Comparison of ENCODE assay signal across 24 mouse cellular contexts in genomic region chr15:103128056-103128833, GRCm38 (mm10). TPM values are rescaled to one million over a fixed set of nuclear protein-coding genes. Genes with fewer than 3 reads are reported as not detected.
DNase-seq lines count a peak whose midpoint lies in the region; ATAC-seq lines count a peak whose summit lies in the region.
"Had no signal": no experiment of that assay in that cellular context is flagged by ENCODE, and none has a peak within 500 bp of the region (broad histone marks: within the 10 kb centered on the region; RNA-seq: fewer than 3 reads in every experiment).

No protein-coding gene starts in this region.

- peak overlapping the region; percentile 54 for H3K27ac ChIP-seq in neural tube, embryonic 13.5 days (replicated peaks)
- H3K27ac ChIP-seq in limb, embryonic 10.5 days, result peak overlapping the region; percentile 46; the same call in 1 of the 2 replicates
- peak overlapping the region; percentile 21 for H3K27ac ChIP-seq in stomach, embryonic 15.5 days
- H3K27ac ChIP-seq: forebrain, embryonic 10.5 days; heart, embryonic 10.5 days; macrophage had no signal

- peaks cover 54% of the 10 kb centered on the region for H3K4me1 ChIP-seq in neural tube, embryonic 13.5 days (replicated peaks)
- peaks cover 45% of the 10 kb centered on the region for H3K4me1 ChIP-seq in limb, embryonic 10.5 days
- H3K4me1 ChIP-seq in stomach, embryonic 15.5 days, result peaks cover 25% of the 10 kb centered on the region; the same call in 1 of the 2 replicates
- H3K4me1 ChIP-seq: forebrain, embryonic 10.5 days had no signal

- H3K4me3 ChIP-seq in neural tube, embryonic 13.5 days, result no peak overlapping the region
- H3K4me3 ChIP-seq in limb, embryonic 10.5 days, result 0 out of 2 replicates have a peak overlapping the region, but pooled peaks have one; percentile 7
- H3K4me3 ChIP-seq in stomach, embryonic 15.5 days (replicated peaks), result no peak overlapping the region
- H3K4me3 ChIP-seq: forebrain, embryonic 10.5 days; heart, embryonic 10.5 days; hindbrain, embryonic 13.5 days had no signal

- no peak overlapping the region for H3K9ac ChIP-seq in neural tube, embryonic 13.5 days
- H3K9ac ChIP-seq in stomach, embryonic 15.5 days, result no peak overlapping the region
- H3K9ac ChIP-seq: hindbrain, embryonic 13.5 days had no signal

- 29% methylated on average over 1 of the region's 1 CpGs for WGBS in neural tube, embryonic 13.5 days
- 6% methylated on average over 1 of the region's 1 CpGs for WGBS in limb, embryonic 10.5 days
- WGBS in stomach, embryonic 15.5 days, result 46% methylated on average over 1 of the region's 1 CpGs

- ATAC-seq in neural tube, embryonic 13.5 days (ENCODE audit: low read depth), result no peak
- no peak for ATAC-seq in stomach, embryonic 15.5 days (ENCODE audit: insufficient read depth, low FRiP score, low read depth)
- ATAC-seq: intestine, postnatal 0 days had no signal

- H3K9me3 ChIP-seq in neural tube, embryonic 13.5 days, result no peaks in the 10 kb centered on the region; the same call in 1 of the 2 replicates
- H3K9me3 ChIP-seq in limb, embryonic 10.5 days (replicated peaks), result no peaks in the 10 kb centered on the region
- H3K9me3 ChIP-seq in stomach, embryonic 15.5 days, result no peaks in the 10 kb centered on the region
- H3K9me3 ChIP-seq: forebrain, embryonic 10.5 days; heart, embryonic 10.5 days; hindbrain, embryonic 13.5 days had no signal

- no peak overlapping the region for H3K4me2 ChIP-seq in neural tube, embryonic 13.5 days
- no peak overlapping the region for H3K4me2 ChIP-seq in stomach, embryonic 15.5 days
- H3K4me2 ChIP-seq: hindbrain, embryonic 13.5 days; liver, embryonic 11.5 days; midbrain, embryonic 11.5 days had no signal

- H3K27me3 ChIP-seq in neural tube, embryonic 13.5 days, result no peaks in the 10 kb centered on the region
- peaks cover 78% of the 10 kb centered on the region for H3K27me3 ChIP-seq in limb, embryonic 10.5 days (ENCODE audit: low read depth, poor library complexity, severe bottlenecking)
- no peaks in the 10 kb centered on the region; the same call in 1 of the 2 replicates for H3K27me3 ChIP-seq in stomach, embryonic 15.5 days (replicated peaks)
- H3K27me3 ChIP-seq: CH12.LX had no signal

- H3K36me3 ChIP-seq in neural tube, embryonic 13.5 days, result peaks cover 16% of the 10 kb centered on the region; the same call in 1 of the 2 replicates
- H3K36me3 ChIP-seq in limb, embryonic 10.5 days, result no peaks in the 10 kb centered on the region
- H3K36me3 ChIP-seq in stomach, embryonic 15.5 days, result no peaks in the 10 kb centered on the region
- H3K36me3 ChIP-seq: forebrain, embryonic 10.5 days; heart, embryonic 10.5 days; hindbrain, embryonic 13.5 days had no signal

- DNase-seq in neural tube, embryonic 10.5 days (ENCODE audit: extremely low spot score, low spot score), result no peak
- peak; percentile 70 for DNase-seq in NIH3T3 (ENCODE audit: low read depth)
- no peak for DNase-seq in limb, embryonic 10.5 days (ENCODE audit: low spot score)
- DNase-seq in spleen, postnatal 36 days (ENCODE audit: low spot score in 2 of 2), result no peak
- no peak for DNase-seq in heart, adult 8-10 months (ENCODE audit: low spot score)
- no peak for DNase-seq in yolk sac, embryonic 10.5 days (ENCODE audit: low spot score)
- DNase-seq: adrenal gland, postnatal 36 days; cerebellum, adult 9-10 months; gastrocnemius, postnatal 36 days; heart, postnatal 10 days; kidney, postnatal 36 days; lung, adult 2 months; right cerebral cortex, adult 18-20 months; thymus, postnatal 4 days had no signal

RNA-seq across cellular contexts. Expression of gene Smug1, which starts 38.6 kb away (rescaled TPM):
- polyA plus RNA-seq in neural tube, embryonic 13.5 days (2015; fragmentation: Nextera tagmentation; extraction: Ambion mirVana), result 36.1 and 41.0 TPM in 2 replicates
- 16.2 and 16.8 TPM in 2 replicates for polyA plus RNA-seq in limb, embryonic 10.5 days (2016; fragmentation: Nextera tagmentation; extraction: Ambion mirVana)
- polyA plus RNA-seq in stomach, embryonic 15.5 days (2015; fragmentation: Nextera tagmentation; extraction: Ambion mirVana), result 18.3 and 21.6 TPM in 2 replicates
- 10 to 100 TPM; 10.4 to 16.8 (median 15.2) TPM for total RNA-seq in heart, adult 8-10 months (2022)
